10 mouse cellular contexts compared by ENCODE assay signal in genomic region chr2:44956232-44956631, GRCm38 (mm10). TPM values are rescaled to one million over a fixed set of nuclear protein-coding genes. Genes with fewer than 3 reads are reported as not detected.
DNase-seq lines count a peak whose midpoint lies in the region; ATAC-seq and TF ChIP-seq lines count a peak whose summit lies in the region.
"Had no signal": no experiment of that assay in that cellular context is flagged by ENCODE, and none has a peak within 500 bp of the region (broad histone marks: within the 10 kb centered on the region; RNA-seq: fewer than 3 reads in every experiment).

No protein-coding gene starts in this region.

- no peak for TF ChIP-seq CTCF in bone marrow macrophage, adult 2 months (IDR thresholded peaks at IDR 0.05; ENCODE audit: low read depth, low read length)
- TF ChIP-seq CTCF in liver, postnatal 0 days (IDR thresholded peaks at IDR 0.05; ENCODE audit: low read depth), result no peak

- TF ChIP-seq POLR2A in bone marrow macrophage, adult 2 months (IDR thresholded peaks at IDR 0.05; ENCODE audit: borderline replicate concordance, low read depth, low read length), result no peak

- WGBS in liver, postnatal 0 days (ENCODE audit: insufficient replicate concordance), result 50% methylated on average over 3 of the region's 3 CpGs

- H3K36me3 ChIP-seq in liver, postnatal 0 days (replicated peaks; ENCODE audit: insufficient read depth, low read length), result no peaks in the 10 kb centered on the region
- H3K36me3 ChIP-seq: midbrain, embryonic 13.5 days had no signal

- peak; percentile 18; the same call in 1 of the 2 replicates for ATAC-seq in liver, postnatal 0 days
- ATAC-seq: midbrain, embryonic 13.5 days had no signal

- H3K27ac ChIP-seq in bone marrow macrophage, adult 2 months (ENCODE audit: insufficient read depth, low read depth, low read length), result peak overlapping the region; percentile 2; the same call in 1 of the 2 replicates
- 0 out of 2 replicates have a peak overlapping the region, but pooled peaks have one; percentile 12 for H3K27ac ChIP-seq in liver, postnatal 0 days (ENCODE audit: low read depth)
- H3K27ac ChIP-seq: midbrain, embryonic 13.5 days had no signal

- DNase-seq in heart, adult 8-10 months (ENCODE audit: low spot score), result peak; percentile 70
- no peak for DNase-seq in heart, postnatal 14 days
- peak; percentile 37 for DNase-seq in A20 (ENCODE audit: low read depth, low spot score)
- DNase-seq in liver, postnatal 0 days, result no peak
- no peak for DNase-seq in right cerebral cortex, postnatal 25 days
- DNase-seq in thymus, postnatal 36 days, result no peak
- DNase-seq in ovary, adult 18-20 months (ENCODE audit: low spot score), result no peak
- DNase-seq: thymus, adult 18-20 months had no signal

- peaks cover 35% of the 10 kb centered on the region for H3K4me1 ChIP-seq in bone marrow macrophage, adult 2 months (ENCODE audit: control insufficient read depth, insufficient read depth, low read length)
- peaks cover 13% of the 10 kb centered on the region; the same call in 1 of the 2 replicates for H3K4me1 ChIP-seq in liver, postnatal 0 days (ENCODE audit: insufficient read depth)
- H3K4me1 ChIP-seq: midbrain, embryonic 13.5 days had no signal

- no peaks in the 10 kb centered on the region for H3K9me3 ChIP-seq in liver, postnatal 0 days (ENCODE audit: low read length)
- H3K9me3 ChIP-seq: midbrain, embryonic 13.5 days had no signal

- TF ChIP-seq EP300 in liver, postnatal 0 days (IDR thresholded peaks at IDR 0.05; ENCODE audit: low read depth), result no peak

- no peaks in the 10 kb centered on the region for H3K27me3 ChIP-seq in liver, postnatal 0 days (ENCODE audit: insufficient read depth, low read length)
- H3K27me3 ChIP-seq: midbrain, embryonic 13.5 days had no signal

- no peak overlapping the region for H3K4me3 ChIP-seq in bone marrow macrophage, adult 2 months (ENCODE audit: insufficient read depth, low read length)
- H3K4me3 ChIP-seq in liver, postnatal 0 days (ENCODE audit: low read depth, low read length), result no peak overlapping the region
- H3K4me3 ChIP-seq: midbrain, embryonic 13.5 days had no signal

- no peak overlapping the region for H3K9ac ChIP-seq in liver, postnatal 0 days (replicated peaks)
- H3K9ac ChIP-seq: midbrain, embryonic 13.5 days had no signal

- H3K4me2 ChIP-seq in liver, postnatal 0 days (ENCODE audit: low read depth, low read length), result no peak overlapping the region
- H3K4me2 ChIP-seq: midbrain, embryonic 13.5 days had no signal

- intact Hi-C loops in heart, postnatal 14 days (cut with DNase I), result no loop called here

RNA-seq across cellular contexts. Expression of gene Gtdc1, which starts 28.8 kb away (rescaled TPM):
- 10 to 100 TPM; 16.5 to 21.4 (median 18.4) TPM for total RNA-seq in heart, adult 8-10 months (2022)
- total RNA-seq in heart, postnatal 14 days (2021), result 10 to 100 TPM; 15.5 to 20.5 TPM
- polyA plus RNA-seq in bone marrow macrophage, adult 2 months (2012; ENCODE audit: insufficient read depth, insufficient read length, missing spikeins), result 19.1 and 20.4 TPM in 2 replicates
- polyA plus RNA-seq in liver, postnatal 0 days (2015; fragmentation: Nextera tagmentation; extraction: Ambion mirVana), result 7.8 and 8.5 TPM in 2 replicates

Comparison
In these comparisons a context has a peak if more than half of its experiments do, and no peak if none do; other contexts are left out.
1. DNase-seq: peak in heart, adult 8-10 months (single experiment) and A20 (single experiment); none in heart, postnatal 14 days (0 of 2), liver, postnatal 0 days (single experiment), right cerebral cortex, postnatal 25 days (single experiment), thymus, postnatal 36 days (0 of 2) and ovary, adult 18-20 months (single experiment).